Mouse (Mus musculus) heart, postnatal 0 days (tissue): ENCODE data around the gene Cdkal1.

Source experiments
- CTCF ChIP-seq: IDR thresholded peaks from 2 replicates; pipeline ENCODE4 v1.5.1; 2016; ENCODE audit warnings: antibody characterized with exemption, control low read depth, low read depth
- EP300 ChIP-seq: IDR thresholded peaks from 2 replicates; pipeline ENCODE4 v1.6.1; 2016; ENCODE audit warnings: antibody characterized with exemption, low read depth

DNA sequence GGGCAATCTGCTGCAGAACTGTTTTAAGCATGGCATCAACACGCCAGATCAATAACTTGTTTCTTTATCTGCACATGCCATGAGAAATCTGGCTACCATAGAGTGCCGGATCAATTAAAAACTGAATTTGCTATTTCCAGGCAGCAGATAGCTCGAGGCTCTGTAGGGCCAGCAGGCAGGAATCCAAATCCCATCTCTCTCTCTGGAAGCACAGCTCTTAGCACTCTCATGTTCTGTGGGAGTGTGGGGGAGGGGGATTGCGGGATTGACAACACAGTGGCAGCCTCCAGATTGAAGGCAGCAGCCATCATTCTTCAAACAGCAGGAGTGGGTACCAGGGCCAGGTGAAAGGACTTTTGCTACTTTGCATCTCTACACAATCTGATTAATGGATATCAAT lies 420.7 kb downstream of the Cdkal1 start:
- TF ChIP-seq EP300: no peak
- no peak for TF ChIP-seq CTCF
